Mouse (Mus musculus): Measurements from ENCODE around the gene Slf2. TPM values are rescaled to one million over a fixed set of nuclear protein-coding genes. Genes with fewer than 3 reads are reported as not detected.

The Slf2 gene
- total and polyA plus RNA-seq, 3 experiments = 30.2 to 109 (median 35.4) TPM

- Histone ChIP-seq H3K9me3 (replicated peaks; ENCODE audit: insufficient read depth, low read length) (no peaks in the 10 kb centered on the region), H3K36me3 (ENCODE audit: control insufficient read depth in 1 of 2, insufficient read depth in 2 of 2, low read length in 2 of 2) (no peaks in the 10 kb centered on the region), H3K27me3 (ENCODE audit: control insufficient read depth in 1 of 2, insufficient read depth in 2 of 2, low read length in 2 of 2) (peaks cover 24 to 28% of the 10 kb centered on the region in 2 experiments), H3K27ac (ENCODE audit: control insufficient read depth, low read depth, low read length) (no peak overlapping the region), H3K9ac (ENCODE audit: control insufficient read depth, low read depth, low read length, poor library complexity, severe bottlenecking) (no peak overlapping the region), H3K79me2 (ENCODE audit: control insufficient read depth, insufficient read depth, low read length, poor library complexity) (no peaks in the 10 kb centered on the region), H3K4me1 (ENCODE audit: control insufficient read depth in 1 of 2, insufficient read depth in 2 of 2, low read length in 2 of 2) (no peaks in the 10 kb centered on the region), H3K4me3 (ENCODE audit: control insufficient read depth in 1 of 2, insufficient read depth in 1 of 2, low read depth in 2 of 2, low read length in 2 of 2) (no peak overlapping the region)
- no peak for TF ChIP-seq ZC3H11A (IDR thresholded peaks at IDR 0.05; ENCODE audit: low read depth, low read length)
- no peak for TF ChIP-seq ETS1 (IDR thresholded peaks at IDR 0.05; ENCODE audit: low read depth, low read length)
- TF ChIP-seq SMC3 (IDR thresholded peaks at IDR 0.05; ENCODE audit: low read depth, low read length) = no peak
- TF ChIP-seq POLR2AphosphoS2 (IDR thresholded peaks at IDR 0.05; ENCODE audit: low read length) = no peak
- TF ChIP-seq JUND (IDR thresholded peaks at IDR 0.05; ENCODE audit: low read depth, low read length) = no peak
- no peak for TF ChIP-seq MAFK (IDR thresholded peaks at IDR 0.05; ENCODE audit: borderline replicate concordance, low read depth, low read length)
- TF ChIP-seq EP300 (IDR thresholded peaks at IDR 0.05; ENCODE audit: low read depth in 1 of 2, low read length in 2 of 2) = no peak
- no peak for TF ChIP-seq GATA1 (IDR thresholded peaks at IDR 0.05; ENCODE audit: low read depth, low read length)
- TF ChIP-seq POLR2AphosphoS5 (IDR thresholded peaks at IDR 0.05; ENCODE audit: borderline replicate concordance, low read depth, low read length) = no peak
- TF ChIP-seq UBTF (IDR thresholded peaks at IDR 0.05; ENCODE audit: borderline replicate concordance, insufficient read depth, low read depth, low read length) = no peak
- no peak for TF ChIP-seq USF2 (IDR thresholded peaks at IDR 0.05; ENCODE audit: borderline replicate concordance in 1 of 2, insufficient read depth in 1 of 2, low read depth in 1 of 2, low read length in 2 of 2)
- TF ChIP-seq MAX (IDR thresholded peaks at IDR 0.05; ENCODE audit: low read length) = no peak
- DNase-seq (ENCODE audit: low read depth, low spot score) = no peak
These were observed 29.9 kb upstream of the Slf2 start for GRCm38 (mm10) chr19:44901047-44901446.

GRCm38 (mm10) chr19:44902324-44902723, 28.6 kb upstream of the Slf2 start:
- no peaks in the 10 kb centered on the region for H3K36me3 ChIP-seq (ENCODE audit: control insufficient read depth in 1 of 2, insufficient read depth in 2 of 2, low read length in 2 of 2)
- H3K4me3 ChIP-seq (ENCODE audit: control insufficient read depth in 1 of 2, insufficient read depth in 1 of 2, low read depth in 2 of 2, low read length in 2 of 2) = no peak overlapping the region
- no peak overlapping the region for H3K27ac ChIP-seq (ENCODE audit: control insufficient read depth, low read depth, low read length)
- DNase-seq (ENCODE audit: low read depth, low spot score) = no peak
- no peaks in the 10 kb centered on the region for H3K9me3 ChIP-seq (replicated peaks; ENCODE audit: insufficient read depth, low read length)
- TF ChIP-seq SIN3A (IDR thresholded peaks at IDR 0.05; ENCODE audit: low read length) (no peak), TAL1 (IDR thresholded peaks at IDR 0.05; ENCODE audit: low read length) (no peak), MAX (IDR thresholded peaks at IDR 0.05; ENCODE audit: low read length) (no peak)
- no peaks in the 10 kb centered on the region for H3K79me2 ChIP-seq (ENCODE audit: control insufficient read depth, insufficient read depth, low read length, poor library complexity)
- no peaks in the 10 kb centered on the region for H3K4me1 ChIP-seq (ENCODE audit: control insufficient read depth in 1 of 2, insufficient read depth in 2 of 2, low read length in 2 of 2)
- no peak overlapping the region for H3K9ac ChIP-seq (ENCODE audit: control insufficient read depth, low read depth, low read length, poor library complexity, severe bottlenecking)
- H3K27me3 ChIP-seq (ENCODE audit: control insufficient read depth in 1 of 2, insufficient read depth in 2 of 2, low read length in 2 of 2) = peaks cover 28% of the 10 kb centered on the region in 2 experiments

Data from MEL (cell line).